Mouse (Mus musculus) testis, adult 2 months (tissue): ENCODE data around the gene Pla2g4e.

ENCODE experiments used
- CTCF ChIP-seq: fragments of 200-500 bp; IDR thresholded peaks from 2 replicates; pipeline ENCODE4 v1.5.1; 2012; ENCODE audit warnings: low read depth, mild to moderate bottlenecking, inconsistent platforms, low read length, moderate library complexity; ENCODE audit not compliant: control insufficient read depth, insufficient read depth, insufficient replicate concordance
- POLR2A ChIP-seq: fragments of 200-500 bp; IDR thresholded peaks from 2 replicates; pipeline ENCODE4 v1.6.1; 2012; ENCODE audit warnings: low read depth, mild to moderate bottlenecking, inconsistent platforms, low read length, moderate library complexity; ENCODE audit not compliant: control insufficient read depth

DNA sequence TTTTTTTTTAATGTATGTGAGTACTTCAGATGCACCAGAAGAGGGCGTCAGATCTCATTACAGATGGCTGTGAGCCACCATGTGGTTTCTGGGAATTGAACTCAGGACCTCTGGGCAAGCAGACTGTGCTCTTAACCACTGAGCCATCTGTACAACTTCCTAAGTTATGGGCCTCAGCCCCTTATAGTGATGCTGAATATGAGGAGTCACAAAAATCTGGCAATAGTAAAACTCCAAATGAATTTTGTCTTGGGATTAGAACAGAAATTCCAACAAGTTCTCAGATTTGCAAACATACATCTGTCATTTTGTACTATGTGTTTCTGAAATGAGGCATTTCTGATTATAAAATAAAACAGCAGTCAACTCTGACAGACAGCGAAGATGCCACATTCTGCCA lies 33.7 kb downstream of the Pla2g4e start:
- TF ChIP-seq POLR2A (no peak), CTCF (no peak)
